Mouse (Mus musculus): Measurements from ENCODE around the gene Dzip1. TPM values are rescaled to one million over a fixed set of nuclear protein-coding genes. Genes with fewer than 3 reads are reported as not detected.

Dzip1 gene
- polyA plus RNA-seq, 2 experiments: 1.4 to 1.5 TPM

DNA sequence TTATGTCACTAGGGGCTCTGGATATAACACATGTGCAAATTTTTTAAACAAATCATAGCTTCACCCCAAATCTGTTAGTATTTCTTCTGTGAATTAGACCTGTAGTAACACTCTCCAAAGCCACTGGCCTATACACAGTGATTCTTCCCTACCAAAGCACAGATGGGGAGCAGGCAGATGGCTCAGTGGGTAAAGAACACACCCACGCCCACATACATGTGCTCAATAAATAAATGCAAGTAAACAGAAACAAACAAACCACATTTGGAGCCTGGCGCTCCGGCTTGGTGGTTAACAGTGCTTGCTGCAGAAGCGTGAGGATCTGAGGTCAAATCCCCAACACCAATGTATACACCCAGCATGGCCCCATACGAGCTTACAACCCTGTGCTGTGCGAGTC, 13.7 kb downstream of the Dzip1 start:
- 74% methylated on average over 6 of the region's 6 CpGs for WGBS (ENCODE audit: insufficient replicate concordance)
- H3K27ac ChIP-seq: no peak overlapping the region
- ATAC-seq (ENCODE audit: insufficient read depth): no peak

DNA sequence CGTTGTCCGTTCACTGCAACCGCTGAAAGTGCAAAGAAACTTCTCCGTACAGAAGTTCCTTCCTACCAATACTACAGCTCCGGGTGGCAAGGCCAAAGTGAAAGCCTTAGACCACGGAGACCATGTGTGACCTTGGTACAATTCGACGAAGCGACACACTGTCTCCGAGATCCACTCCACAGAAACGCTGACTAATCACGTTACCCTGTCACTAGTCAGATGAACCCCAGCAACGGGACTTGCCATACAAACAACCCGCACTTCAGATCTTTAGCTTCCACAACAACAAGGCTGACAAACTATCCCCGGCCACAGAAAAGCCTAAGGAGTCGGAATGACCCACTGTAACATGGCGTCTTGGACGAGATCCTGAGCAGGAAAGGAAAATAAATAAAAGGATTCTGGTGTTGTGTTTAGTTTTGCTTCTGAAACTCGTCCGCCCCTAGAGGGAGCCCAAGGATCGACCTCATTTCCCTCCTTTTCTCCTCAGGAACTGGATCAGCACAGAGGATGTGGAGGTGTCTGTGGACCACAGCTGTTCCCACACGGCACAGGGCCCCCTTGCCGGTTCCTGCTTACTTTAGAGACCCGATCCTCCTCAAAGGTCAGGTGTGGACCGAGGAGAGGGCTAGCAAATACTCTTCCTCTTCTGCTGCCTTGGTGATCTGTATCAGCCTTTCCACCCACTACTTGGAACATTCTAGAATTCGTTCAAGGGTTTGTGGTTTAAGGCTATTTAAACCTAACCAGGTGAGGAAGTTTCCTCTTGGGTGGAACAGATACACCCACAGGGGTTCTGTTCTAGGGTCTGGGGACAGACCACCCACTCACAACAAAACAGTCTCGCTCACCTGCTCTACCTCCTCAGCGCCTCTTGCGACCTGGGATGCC, 14.7 kb downstream of the Dzip1 start:
- TF ChIP-seq CTCF (IDR thresholded peaks at IDR 0.05; ENCODE audit: low read depth) (peak; percentile 73), EP300 (IDR thresholded peaks at IDR 0.05; ENCODE audit: low read depth) (no peak)
- WGBS (ENCODE audit: insufficient replicate concordance): 38% methylated on average over 29 of the region's 29 CpGs
- Histone ChIP-seq H3K4me3 (ENCODE audit: insufficient read depth in 1 of 2, low read depth in 2 of 2, low read length in 2 of 2) (peak overlapping the region; percentile 26 to 57), H3K27me3 (ENCODE audit: control insufficient read depth, insufficient read depth, low read length) (no peaks in the 10 kb centered on the region), H3K36me3 (replicated peaks; ENCODE audit: control insufficient read depth, insufficient read depth, low read depth) (no peaks in the 10 kb centered on the region), H3K4me1 (replicated peaks; ENCODE audit: control insufficient read depth in 2 of 2, insufficient read depth in 2 of 2, low read length in 1 of 2) (peaks cover 0 to 8% of the 10 kb centered on the region in 2 experiments; a peak in 2 of 4 replicates), H3K4me2 (ENCODE audit: low read depth) (peak overlapping the region; percentile 47), H3K27ac (no peak overlapping the region), H3K9ac (replicated peaks) (peak overlapping the region; percentile 50), H3K9me3 (ENCODE audit: control insufficient read depth, low read length) (no peaks in the 10 kb centered on the region)
- ATAC-seq (ENCODE audit: insufficient read depth): peak; percentile 47
- peak; percentile 35 to 42 (median 36) for DNase-seq (ENCODE audit: low read depth in 3 of 3, low spot score in 3 of 3)

More for the DNA sequence above, 13.7 kb downstream of the Dzip1 start:
- Histone ChIP-seq H3K4me2 (ENCODE audit: low read depth) (no peak overlapping the region), H3K36me3 (replicated peaks; ENCODE audit: control insufficient read depth, insufficient read depth, low read depth) (no peaks in the 10 kb centered on the region), H3K9me3 (ENCODE audit: control insufficient read depth, low read length) (no peaks in the 10 kb centered on the region), H3K27me3 (ENCODE audit: control insufficient read depth, insufficient read depth, low read length) (no peaks in the 10 kb centered on the region), H3K4me1 (replicated peaks; ENCODE audit: control insufficient read depth in 2 of 2, insufficient read depth in 2 of 2, low read length in 1 of 2) (peaks cover 0 to 8% of the 10 kb centered on the region in 2 experiments; a peak in 2 of 4 replicates), H3K9ac (replicated peaks) (no peak overlapping the region), H3K4me3 (ENCODE audit: insufficient read depth in 1 of 2, low read depth in 2 of 2, low read length in 2 of 2) (no peak overlapping the region)
- DNase-seq (ENCODE audit: low read depth in 3 of 3, low spot score in 3 of 3): no peak
- no peak for TF ChIP-seq CTCF (IDR thresholded peaks at IDR 0.05; ENCODE audit: low read depth)
- no peak for TF ChIP-seq EP300 (IDR thresholded peaks at IDR 0.05; ENCODE audit: low read depth)

DNA sequence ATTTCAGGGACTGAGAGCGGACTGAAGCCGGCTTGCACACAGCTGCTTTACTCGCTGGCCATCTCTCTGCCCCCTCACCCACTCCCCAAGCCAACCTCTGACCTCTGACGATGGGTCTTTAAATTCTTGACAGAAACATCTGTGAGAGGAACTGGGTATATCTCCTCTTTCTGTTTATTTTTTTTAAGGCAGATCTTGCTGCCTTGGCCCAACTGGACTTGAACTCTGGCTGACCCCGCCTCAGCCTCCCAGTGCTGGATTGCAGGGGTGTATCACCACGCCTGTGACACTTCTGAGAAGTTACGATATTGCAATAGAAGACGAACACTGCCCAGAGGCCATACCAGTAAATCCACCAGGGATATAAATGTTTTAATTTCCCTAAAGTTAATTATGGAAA, 15.4 kb downstream of the Dzip1 start:
- no peak for ATAC-seq (ENCODE audit: insufficient read depth)
- no peak overlapping the region for H3K4me3 ChIP-seq (ENCODE audit: insufficient read depth in 1 of 2, low read depth in 2 of 2, low read length in 2 of 2)
- no peak for DNase-seq (ENCODE audit: low read depth in 3 of 3, low spot score in 3 of 3)
- H3K9ac ChIP-seq (replicated peaks): no peak overlapping the region
- no peaks in the 10 kb centered on the region for H3K9me3 ChIP-seq (ENCODE audit: control insufficient read depth, low read length)
- peak overlapping the region; percentile 47 for H3K4me2 ChIP-seq (ENCODE audit: low read depth)
- no peaks in the 10 kb centered on the region for H3K27me3 ChIP-seq (ENCODE audit: control insufficient read depth, insufficient read depth, low read length)
- H3K4me1 ChIP-seq (replicated peaks; ENCODE audit: control insufficient read depth in 2 of 2, insufficient read depth in 2 of 2, low read length in 1 of 2): peaks cover 0 to 8% of the 10 kb centered on the region in 2 experiments; a peak in 2 of 4 replicates
- H3K27ac ChIP-seq: no peak overlapping the region
- 66% methylated on average over 8 of the region's 8 CpGs for WGBS (ENCODE audit: insufficient replicate concordance)
- no peak for TF ChIP-seq CTCF (IDR thresholded peaks at IDR 0.05; ENCODE audit: low read depth)
- TF ChIP-seq EP300 (IDR thresholded peaks at IDR 0.05; ENCODE audit: low read depth): no peak
- H3K36me3 ChIP-seq (replicated peaks; ENCODE audit: control insufficient read depth, insufficient read depth, low read depth): no peaks in the 10 kb centered on the region

DNA sequence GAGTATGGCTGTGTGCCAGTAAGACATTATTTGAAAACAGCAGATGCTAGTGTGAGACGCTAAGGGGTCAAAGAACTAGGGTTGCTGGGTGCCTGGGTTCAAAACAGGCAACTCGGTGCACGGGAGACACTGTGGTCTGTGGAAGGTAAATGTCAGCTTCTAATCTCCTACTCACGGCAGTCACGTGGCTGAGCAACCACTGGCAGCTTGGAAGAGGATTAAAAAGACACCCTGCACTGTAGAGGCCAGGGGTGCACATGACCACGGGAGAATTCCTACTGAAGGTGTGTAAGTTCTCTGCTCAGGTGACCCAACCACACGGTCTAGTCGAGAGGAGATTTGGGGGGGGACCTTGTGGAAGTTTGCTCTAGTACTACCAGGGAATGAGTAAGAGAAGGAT, 17.7 kb downstream of the Dzip1 start:
- ATAC-seq (ENCODE audit: insufficient read depth) (no peak), DNase-seq (ENCODE audit: low read depth in 3 of 3, low spot score in 3 of 3) (no peak)
- Histone ChIP-seq H3K27ac (no peak overlapping the region), H3K36me3 (replicated peaks; ENCODE audit: control insufficient read depth, insufficient read depth, low read depth) (no peaks in the 10 kb centered on the region), H3K27me3 (ENCODE audit: control insufficient read depth, insufficient read depth, low read length) (no peaks in the 10 kb centered on the region), H3K4me3 (ENCODE audit: insufficient read depth in 1 of 2, low read depth in 2 of 2, low read length in 2 of 2) (no peak overlapping the region), H3K9ac (replicated peaks) (no peak overlapping the region), H3K9me3 (ENCODE audit: control insufficient read depth, low read length) (no peaks in the 10 kb centered on the region), H3K4me1 (replicated peaks; ENCODE audit: control insufficient read depth in 2 of 2, insufficient read depth in 2 of 2, low read length in 1 of 2) (peaks cover 0 to 4% of the 10 kb centered on the region in 2 experiments; a peak in 1 of 4 replicates), H3K4me2 (ENCODE audit: low read depth) (no peak overlapping the region)
- TF ChIP-seq CTCF (IDR thresholded peaks at IDR 0.05; ENCODE audit: low read depth) (no peak), EP300 (IDR thresholded peaks at IDR 0.05; ENCODE audit: low read depth) (no peak)
- 49% methylated on average over 8 of the region's 8 CpGs for WGBS (ENCODE audit: insufficient replicate concordance)

DNA sequence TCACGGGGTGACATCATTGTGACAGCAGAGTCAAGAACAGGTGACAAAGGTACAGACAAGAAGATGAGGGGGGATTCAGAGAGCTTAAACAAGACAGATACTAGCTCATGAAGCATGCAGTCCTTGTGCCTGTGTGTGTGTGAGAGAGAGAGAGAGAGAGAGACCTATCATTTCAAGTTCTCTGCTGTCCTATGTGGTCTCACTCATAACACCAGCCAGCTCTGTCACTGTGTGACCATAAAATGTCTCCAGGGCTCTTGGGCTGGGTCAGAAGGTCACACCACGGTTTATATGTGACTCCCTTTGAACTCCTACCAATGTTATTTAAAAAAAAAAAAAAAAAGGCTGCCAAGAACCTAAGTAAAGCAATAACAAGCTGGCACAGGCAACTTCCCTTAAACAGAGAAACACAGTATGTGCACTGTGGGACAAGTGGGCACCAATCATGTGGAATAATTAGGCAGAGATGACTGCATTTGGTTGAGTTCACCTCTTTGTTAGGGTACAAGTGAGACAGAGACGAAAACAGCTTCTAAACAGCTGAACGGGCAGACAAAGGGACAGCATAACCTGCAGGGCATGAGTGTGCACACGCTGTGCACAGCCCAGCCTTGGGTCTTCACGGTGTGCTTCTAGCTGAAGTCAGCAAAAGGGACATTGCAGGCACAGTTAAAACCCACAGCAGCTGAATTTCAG, 21.2 kb downstream of the Dzip1 start:
- Histone ChIP-seq H3K9me3 (ENCODE audit: control insufficient read depth, low read length) (no peaks in the 10 kb centered on the region), H3K4me2 (ENCODE audit: low read depth) (no peak overlapping the region), H3K4me1 (replicated peaks; ENCODE audit: control insufficient read depth in 2 of 2, insufficient read depth in 2 of 2, low read length in 1 of 2) (no peaks in the 10 kb centered on the region), H3K36me3 (replicated peaks; ENCODE audit: control insufficient read depth, insufficient read depth, low read depth) (no peaks in the 10 kb centered on the region), H3K27me3 (ENCODE audit: control insufficient read depth, insufficient read depth, low read length) (no peaks in the 10 kb centered on the region), H3K27ac (no peak overlapping the region), H3K4me3 (ENCODE audit: insufficient read depth in 1 of 2, low read depth in 2 of 2, low read length in 2 of 2) (no peak overlapping the region), H3K9ac (replicated peaks) (no peak overlapping the region)
- DNase-seq (ENCODE audit: low read depth in 3 of 3, low spot score in 3 of 3): no peak
- WGBS (ENCODE audit: insufficient replicate concordance): 66% methylated on average over 6 of the region's 6 CpGs
- TF ChIP-seq EP300 (IDR thresholded peaks at IDR 0.05; ENCODE audit: low read depth) (no peak), CTCF (IDR thresholded peaks at IDR 0.05; ENCODE audit: low read depth) (no peak)
- no peak for ATAC-seq (ENCODE audit: insufficient read depth)
